Mouse (Mus musculus) MEL (cell line): ENCODE data around the gene Pqlc2.

Source experiments
- CTCF ChIP-seq, 3 experiments: IDR thresholded peaks in 2 of 3; conservative IDR thresholded peaks in 1 of 3; 2 replicates each; pipeline ENCODE4 v1.5.1; 2011 to 2012; ENCODE audit warnings: low read length in 3 of 3, low read depth in 2 of 3, mild to moderate bottlenecking in 2 of 3, improper control_type of control experiment in 1 of 3, inconsistent platforms in 1 of 3, mixed read lengths in 1 of 3, moderate library complexity in 1 of 3; ENCODE audit not compliant: control insufficient read depth in 1 of 3, insufficient read depth in 1 of 3, poor library complexity in 1 of 3, severe bottlenecking in 1 of 3
- HCFC1 ChIP-seq: IDR thresholded peaks from 2 replicates; pipeline ENCODE4 v1.6.1; 2012; ENCODE audit warnings: low read depth, mild to moderate bottlenecking, inconsistent platforms, low read length, improper control_type of control experiment, moderate library complexity
- MYB ChIP-seq: IDR thresholded peaks from 2 replicates; pipeline ENCODE4 v1.6.1; 2011; ENCODE audit warnings: mild to moderate bottlenecking, low read depth, low read length, improper control_type of control experiment
- POLR2A ChIP-seq, 2 experiments: IDR thresholded peaks; 2 replicates each; pipeline ENCODE4 v1.6.1; 2011 to 2012; ENCODE audit warnings: low read length in 2 of 2, mild to moderate bottlenecking in 2 of 2, control low read depth in 1 of 2, improper control_type of control experiment in 1 of 2, low read depth in 1 of 2, moderate library complexity in 1 of 2; ENCODE audit not compliant: control insufficient read depth in 1 of 2, insufficient read depth in 1 of 2, poor library complexity in 1 of 2
- TCF12 ChIP-seq: IDR thresholded peaks from 2 replicates; pipeline ENCODE4 v1.6.1; 2014; ENCODE audit warnings: low read depth, mild to moderate bottlenecking, inconsistent platforms, low read length, improper control_type of control experiment, moderate library complexity
- USF1 ChIP-seq: IDR thresholded peaks from 2 replicates; pipeline ENCODE4 v1.6.1; 2014; ENCODE audit warnings: low read depth, mild to moderate bottlenecking, inconsistent platforms, low read length, improper control_type of control experiment, moderate library complexity

DNA sequence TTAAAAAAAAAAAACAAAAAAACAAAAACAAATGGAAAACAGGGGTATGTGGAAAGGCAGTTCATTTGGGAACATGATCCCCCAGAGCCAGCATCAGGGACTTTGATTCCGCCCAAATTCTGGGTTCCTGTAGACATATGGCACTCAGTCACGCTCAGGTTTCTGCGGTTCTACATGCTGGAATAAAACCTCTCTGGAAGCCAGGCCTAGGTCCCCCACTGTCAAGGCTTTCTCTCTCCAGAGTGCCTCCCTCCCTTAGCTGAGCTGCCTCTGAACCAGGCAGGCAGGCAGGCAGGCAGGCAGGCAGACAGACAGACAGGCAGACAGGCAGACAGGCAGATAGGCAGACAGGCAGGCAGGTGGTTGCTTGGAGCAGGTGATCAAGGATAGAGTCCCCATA lies 40.3 kb downstream of the Pqlc2 start:
- no peak for TF ChIP-seq HCFC1
- TF ChIP-seq CTCF (IDR thresholded peaks at IDR 0.05 in 2 of 3, conservative IDR thresholded peaks at IDR 0.05 in 1 of 3; ENCODE audit: control insufficient read depth in 1 of 3, insufficient read depth in 1 of 3, low read depth in 2 of 3, low read length in 3 of 3, poor library complexity in 1 of 3, severe bottlenecking in 1 of 3) = no peak
- TF ChIP-seq TCF12 = no peak
- TF ChIP-seq POLR2A (IDR thresholded peaks at IDR 0.05; ENCODE audit: control insufficient read depth in 1 of 2, insufficient read depth in 1 of 2, low read depth in 1 of 2, low read length in 2 of 2, poor library complexity in 1 of 2) = no peak
- no peak for TF ChIP-seq MYB
- no peak for TF ChIP-seq USF1
